Mouse (Mus musculus) adrenal gland, postnatal 4 days (tissue): ENCODE data around the gene Klhdc7a. TPM values are rescaled to one million over a fixed set of nuclear protein-coding genes. Genes with fewer than 3 reads are reported as not detected.

Source experiments
- DNase-seq, 2 experiments: peaks; one replicate each; pipeline ENCODE4 v3.0.0; 2021 to 2022; ENCODE audit warnings: low spot score in 2 of 2, mixed read lengths in 2 of 2
- microRNA-seq: library from miRNA; unstranded; fragments of <30 nt; microRNA quantifications from one replicate; pipeline ENCODE4 v1.2.0, GENCODE M21; 2021
- total RNA-seq, 2 experiments: library from RNA; stranded (reverse); gene quantifications; 2 replicates each; pipeline ENCODE4 v1.2.3; 2021

Klhdc7a gene
- total RNA-seq, 2 experiments from 2014 or later = 6.3 to 7.3 TPM

GRCm38 (mm10) chr4:139960724-139961315 is 7.0 kb downstream of the Klhdc7a start:
- no peak for DNase-seq

DNA sequence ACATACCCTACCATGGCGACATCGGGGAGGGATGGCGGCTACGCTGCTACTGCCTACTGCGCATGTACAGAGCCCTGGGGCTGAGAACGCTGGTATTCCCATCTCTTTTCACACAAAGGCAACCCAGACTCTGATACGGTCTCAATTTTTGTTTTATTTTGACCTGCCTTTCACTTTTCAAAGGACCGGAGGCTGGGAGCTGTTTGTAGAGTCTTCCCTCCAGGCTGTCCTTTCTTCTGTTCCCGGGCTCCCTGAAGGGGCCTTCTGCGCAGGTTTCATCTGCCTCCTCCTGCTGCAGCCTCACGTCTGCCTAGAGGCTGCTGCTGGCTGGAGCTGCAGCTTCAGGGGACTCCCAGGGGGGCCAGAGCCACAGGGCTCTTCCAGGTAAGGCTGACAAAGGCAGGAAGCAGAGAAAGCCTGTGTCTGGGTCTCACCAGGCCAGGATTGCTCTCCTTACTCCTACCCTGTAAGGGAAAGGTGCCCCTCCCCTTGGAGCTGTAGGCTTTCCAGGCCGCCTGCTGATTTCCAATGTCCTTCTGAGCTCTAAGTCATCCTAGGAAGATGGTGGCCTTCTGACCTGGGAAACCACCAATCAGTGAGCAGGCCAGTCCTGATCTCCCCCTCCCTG is 7.6 kb downstream of the Klhdc7a start:
- DNase-seq = no peak

DNA sequence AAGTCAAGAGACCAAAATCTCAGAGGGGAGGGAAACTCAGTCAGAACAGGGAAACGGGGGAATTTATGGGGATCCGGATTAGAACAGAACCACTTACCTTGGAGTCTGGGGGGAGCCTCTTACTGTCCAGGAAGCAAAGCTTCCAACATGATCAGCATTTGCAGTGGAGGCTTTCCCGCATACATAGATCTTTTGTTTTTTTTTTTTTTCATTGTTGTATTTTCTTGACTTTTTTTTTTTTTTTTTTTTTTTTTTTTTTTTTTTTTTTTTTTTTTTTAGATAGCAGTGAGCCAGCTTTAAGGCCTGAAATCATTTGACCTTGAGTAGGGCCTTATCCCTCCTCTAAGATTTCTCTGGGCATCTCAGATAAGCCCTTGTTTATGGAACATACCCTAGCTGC is 8.6 kb downstream of the Klhdc7a start:
- DNase-seq = no peak

GRCm38 (mm10) chr4:139950876-139951485 is 16.8 kb downstream of the Klhdc7a start:
- DNase-seq = no peak

- no peak for DNase-seq
Measured at GRCm38 (mm10) chr4:139950431-139950848, 17.4 kb downstream of the Klhdc7a start.

DNA sequence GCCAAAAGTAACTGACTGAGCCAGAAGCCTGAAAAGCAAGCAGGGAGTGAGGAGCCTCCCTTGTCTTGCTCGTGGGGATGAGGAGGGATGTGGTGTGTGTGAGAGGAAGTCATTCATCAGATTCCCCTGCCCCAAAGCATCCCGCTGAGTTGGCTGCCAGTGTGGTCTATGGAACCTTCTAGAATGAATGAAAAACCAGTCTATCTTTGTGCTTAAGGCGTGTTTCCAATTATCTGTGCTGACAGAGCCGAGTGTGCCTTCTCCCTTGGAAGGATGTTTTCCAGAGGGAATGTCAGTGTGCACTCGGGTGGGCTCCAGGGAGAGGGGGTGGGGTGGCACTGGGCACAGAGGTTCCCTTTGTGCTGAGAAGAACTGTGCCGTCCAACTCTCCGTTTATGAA is 19.2 kb downstream of the Klhdc7a start:
- no peak for DNase-seq

- no peak for DNase-seq
Measured at GRCm38 (mm10) chr4:139947341-139947740, 20.5 kb downstream of the Klhdc7a start.

DNA sequence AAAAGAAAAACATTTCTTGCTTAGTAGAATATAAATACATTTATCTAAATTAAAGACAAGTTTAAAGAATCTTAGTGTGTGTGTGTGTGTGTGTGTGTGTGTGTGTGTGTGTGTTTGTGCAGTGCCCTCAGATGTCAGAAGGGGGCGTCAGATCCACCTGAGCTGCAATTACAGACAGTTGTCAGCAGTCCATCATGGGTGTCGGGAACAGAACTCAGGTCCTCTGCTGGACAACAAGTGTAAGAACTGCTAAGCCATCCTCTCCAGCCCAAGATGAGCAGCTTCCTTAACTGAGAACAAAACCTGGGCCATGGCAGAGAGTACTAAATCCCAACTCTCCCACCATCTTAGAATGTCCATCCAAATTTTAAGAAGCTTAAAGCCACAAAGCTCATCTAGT is 26.0 kb downstream of the Klhdc7a start:
- no peak for DNase-seq

- no peak for DNase-seq
Measured at GRCm38 (mm10) chr4:139935557-139935956, 32.3 kb downstream of the Klhdc7a start.

GRCm38 (mm10) chr4:139932970-139933801 is 34.6 kb downstream of the Klhdc7a start:
- DNase-seq = no peak

GRCm38 (mm10) chr4:139931790-139932510 is 35.9 kb downstream of the Klhdc7a start:
- DNase-seq = no peak

DNA sequence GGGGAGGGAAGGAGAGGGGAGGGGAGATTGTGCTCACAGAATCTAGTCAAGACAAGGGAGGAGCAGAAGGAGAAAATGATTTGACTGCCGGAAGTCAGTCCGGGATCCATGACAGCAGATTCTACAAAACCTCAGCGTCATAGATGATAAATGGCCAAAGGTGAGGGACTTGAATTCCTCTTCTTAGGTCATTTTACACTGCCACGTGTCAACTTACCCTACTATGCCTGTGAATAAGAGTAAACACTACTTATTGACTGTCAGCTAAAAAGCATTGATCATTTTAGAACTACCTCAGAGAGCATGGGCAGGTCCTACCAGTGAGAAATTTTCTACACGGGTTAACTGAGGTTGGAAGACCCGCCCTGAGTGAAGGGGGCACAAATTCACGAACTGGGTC is 36.9 kb downstream of the Klhdc7a start:
- no peak for DNase-seq

DNA sequence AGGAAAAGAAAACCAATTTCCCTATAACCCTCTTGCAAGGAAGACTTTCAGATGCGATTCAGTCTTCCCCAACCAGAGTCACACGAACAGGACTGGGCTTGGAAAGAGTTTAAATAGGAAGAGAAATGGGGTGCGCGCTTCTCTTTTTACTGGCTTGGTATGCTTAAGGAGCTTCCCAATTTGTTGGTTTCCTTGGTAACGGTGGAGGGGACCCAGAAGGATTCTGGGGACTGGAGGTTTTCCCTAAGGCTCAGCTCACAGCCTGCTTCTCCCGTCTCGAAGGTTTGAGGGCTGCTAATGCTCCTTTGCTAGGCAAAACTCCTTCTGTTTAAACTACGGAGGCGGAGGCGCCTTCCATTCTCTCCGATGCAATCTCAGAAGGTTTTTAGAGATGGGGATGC is 41.7 kb downstream of the Klhdc7a start:
- DNase-seq = no peak

DNA sequence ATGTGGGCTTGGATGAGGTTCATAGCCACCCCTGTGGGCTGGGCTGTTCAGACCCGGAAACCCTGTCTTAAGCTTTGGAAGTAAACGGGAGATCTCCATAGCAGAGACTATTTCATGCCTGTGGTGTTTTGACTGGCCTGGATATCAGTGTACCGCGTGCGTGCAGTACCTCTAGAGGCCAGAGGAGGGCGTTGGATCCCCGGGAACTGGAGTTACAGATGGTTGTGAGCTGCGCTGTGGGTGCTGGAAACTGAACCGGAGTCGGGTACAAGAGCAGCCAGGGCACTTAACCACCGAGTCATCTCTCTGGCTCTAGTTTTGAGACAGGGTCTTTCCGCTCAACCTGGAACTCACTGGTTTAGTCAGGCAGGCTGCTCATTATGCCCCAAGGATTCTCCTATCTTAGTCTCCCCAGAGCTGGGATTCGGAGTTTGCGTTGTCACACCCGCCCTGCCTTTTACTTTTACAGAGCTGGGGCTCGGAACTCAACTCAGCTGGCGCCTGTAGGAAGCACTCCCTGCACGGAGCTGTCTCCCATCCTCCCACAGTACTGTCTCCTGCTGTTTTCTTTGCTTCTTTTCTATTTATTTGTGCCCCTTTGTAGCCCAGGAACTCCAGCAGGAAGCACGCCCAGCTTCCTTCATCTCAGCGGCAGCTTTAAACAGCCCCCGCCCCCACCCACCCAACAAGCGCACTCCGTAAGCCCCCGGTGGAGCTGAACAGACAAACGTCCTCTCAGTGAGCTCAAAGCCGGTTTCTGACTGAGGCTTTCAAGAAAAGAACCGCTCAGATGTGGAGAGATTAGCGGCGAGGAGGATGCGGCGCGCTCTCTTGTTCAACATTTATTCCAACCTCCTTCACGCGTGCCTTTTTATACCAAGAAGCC is 42.3 kb downstream of the Klhdc7a start:
- DNase-seq = no peak

DNA sequence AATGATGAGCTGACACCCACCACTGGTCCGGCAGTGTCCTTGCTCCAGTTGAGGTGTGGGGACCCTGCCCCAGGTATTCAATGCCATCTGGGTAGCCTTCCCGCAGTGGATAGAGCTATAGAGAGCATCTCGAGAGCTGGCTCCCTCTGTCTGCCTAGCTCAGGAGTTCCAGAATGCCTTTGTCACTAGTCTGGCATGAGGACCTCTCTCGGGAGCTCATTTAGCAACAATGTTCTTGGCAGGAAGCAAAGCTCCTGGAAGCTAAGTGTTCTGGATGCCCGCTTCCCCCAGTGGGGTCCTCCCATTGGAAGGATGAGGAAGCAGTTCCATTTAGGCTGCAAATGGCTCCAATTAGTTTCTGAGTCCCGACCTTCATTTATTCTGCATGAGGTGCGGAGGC is 51.1 kb downstream of the Klhdc7a start:
- DNase-seq = no peak

Small RNAs within 50 kb of the gene (microRNA-seq; reads per million reads assigned to microRNA genes)
- gene Mir2139 = not detected

Other genes with a start within 250 kb of the Klhdc7a start
- gene Pax7, start 134.5 kb downstream of the Klhdc7a start, total RNA-seq = under 1 TPM; 0.11 to 0.40 TPM